Mouse (Mus musculus): ENCODE data around the gene Zfp462. TPM values are rescaled to one million over a fixed set of nuclear protein-coding genes. Genes with fewer than 3 reads are reported as not detected.

The Zfp462 gene
- total and polyA plus RNA-seq, 2 experiments from 2014 or later: 1.1 to 6.6 TPM

DNA sequence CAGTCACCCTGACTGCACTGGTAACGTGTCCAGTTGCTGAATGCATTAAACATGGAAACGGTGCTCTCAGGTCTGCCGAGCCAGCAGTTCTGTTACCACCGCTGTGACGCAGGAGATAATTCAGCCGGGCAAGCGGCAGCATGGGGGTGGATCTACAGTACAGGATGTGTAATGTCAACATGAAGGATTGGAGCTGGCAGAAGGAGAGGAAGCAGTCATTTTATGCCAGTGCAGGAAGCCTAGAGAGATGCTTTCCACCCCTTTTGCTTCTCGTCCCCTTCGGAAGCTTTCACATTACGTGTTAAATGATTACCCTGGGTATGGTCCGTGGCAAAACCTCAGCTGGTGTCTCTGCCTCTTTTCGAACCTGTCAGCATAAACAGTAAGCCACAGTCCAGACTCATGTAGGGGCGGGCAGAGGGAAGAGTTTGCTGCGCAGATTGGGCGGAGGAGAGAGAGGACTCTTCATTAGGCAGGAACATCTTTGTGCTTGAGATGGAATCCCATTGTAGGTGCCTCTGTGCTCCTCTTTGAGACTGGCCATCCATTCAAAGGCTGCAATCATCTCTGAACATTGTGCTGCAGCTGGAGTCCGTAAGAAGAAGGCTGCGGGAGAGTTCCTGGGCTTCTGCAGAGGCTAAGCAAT, 21.4 kb downstream of the Zfp462 start:
- ATAC-seq (ENCODE audit: insufficient read depth, low read depth): peak; percentile 72
- 19% methylated on average over 17 of the region's 17 CpGs for WGBS
- H3K9me3 ChIP-seq (replicated peaks; ENCODE audit: control insufficient read depth, low read length): no peaks in the 10 kb centered on the region
- peak overlapping the region; percentile 35 for H3K27ac ChIP-seq (ENCODE audit: low read depth)
- peak overlapping the region; percentile 55 for H3K4me2 ChIP-seq (ENCODE audit: low read depth, low read length)
- H3K4me3 ChIP-seq (ENCODE audit: low read depth, low read length): peak overlapping the region; percentile 12
- TF ChIP-seq CTCF (IDR thresholded peaks at IDR 0.05; ENCODE audit: low read depth) (no peak), EP300 (IDR thresholded peaks at IDR 0.05; ENCODE audit: low read depth) (no peak)
- H3K9ac ChIP-seq (replicated peaks; ENCODE audit: low read depth, low read length): no peak overlapping the region
- peaks cover 34% of the 10 kb centered on the region for H3K4me1 ChIP-seq (ENCODE audit: control insufficient read depth, insufficient read depth)
- peak; percentile 84 for DNase-seq (ENCODE audit: low spot score)
- no peaks in the 10 kb centered on the region for H3K27me3 ChIP-seq (ENCODE audit: control insufficient read depth, insufficient read depth, low read length)
- no peaks in the 10 kb centered on the region for H3K36me3 ChIP-seq (replicated peaks; ENCODE audit: control insufficient read depth, insufficient read depth, low read length)

DNA sequence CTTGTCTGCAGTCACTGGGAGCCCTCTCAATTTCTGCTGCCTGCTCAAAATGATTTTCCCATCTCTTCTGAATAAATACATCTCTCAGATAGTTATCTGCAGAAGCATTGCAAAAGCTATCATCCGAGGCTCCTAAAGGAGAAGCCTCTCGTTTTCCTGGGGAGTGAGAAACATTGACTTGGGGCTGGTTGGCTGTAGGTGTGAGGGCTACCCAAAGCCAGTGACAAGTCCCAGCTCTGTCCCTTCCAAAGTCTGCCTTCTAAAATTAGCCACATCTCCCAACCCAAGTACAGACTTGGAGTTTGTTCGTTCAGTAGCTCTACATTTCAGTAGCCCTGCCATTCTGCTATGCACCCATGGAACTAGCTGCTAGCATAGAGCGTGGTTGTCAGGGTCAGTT, 22.3 kb downstream of the Zfp462 start:
- WGBS: 30% methylated on average over 4 of the region's 4 CpGs
- peak overlapping the region; percentile 35 for H3K27ac ChIP-seq (ENCODE audit: low read depth)
- H3K9ac ChIP-seq (replicated peaks; ENCODE audit: low read depth, low read length): no peak overlapping the region
- DNase-seq (ENCODE audit: low spot score) (peak; percentile 17), ATAC-seq (ENCODE audit: insufficient read depth, low read depth) (no peak)
- TF ChIP-seq CTCF (IDR thresholded peaks at IDR 0.05; ENCODE audit: low read depth): no peak
- no peak for TF ChIP-seq EP300 (IDR thresholded peaks at IDR 0.05; ENCODE audit: low read depth)
- H3K27me3 ChIP-seq (ENCODE audit: control insufficient read depth, insufficient read depth, low read length): no peaks in the 10 kb centered on the region
- no peaks in the 10 kb centered on the region for H3K9me3 ChIP-seq (replicated peaks; ENCODE audit: control insufficient read depth, low read length)
- no peaks in the 10 kb centered on the region for H3K36me3 ChIP-seq (replicated peaks; ENCODE audit: control insufficient read depth, insufficient read depth, low read length)
- H3K4me3 ChIP-seq (ENCODE audit: low read depth, low read length): no peak overlapping the region
- peaks cover 43% of the 10 kb centered on the region for H3K4me1 ChIP-seq (ENCODE audit: control insufficient read depth, insufficient read depth)
- H3K4me2 ChIP-seq (ENCODE audit: low read depth, low read length): peak overlapping the region; percentile 13; the same call in 1 of the 2 replicates

DNA sequence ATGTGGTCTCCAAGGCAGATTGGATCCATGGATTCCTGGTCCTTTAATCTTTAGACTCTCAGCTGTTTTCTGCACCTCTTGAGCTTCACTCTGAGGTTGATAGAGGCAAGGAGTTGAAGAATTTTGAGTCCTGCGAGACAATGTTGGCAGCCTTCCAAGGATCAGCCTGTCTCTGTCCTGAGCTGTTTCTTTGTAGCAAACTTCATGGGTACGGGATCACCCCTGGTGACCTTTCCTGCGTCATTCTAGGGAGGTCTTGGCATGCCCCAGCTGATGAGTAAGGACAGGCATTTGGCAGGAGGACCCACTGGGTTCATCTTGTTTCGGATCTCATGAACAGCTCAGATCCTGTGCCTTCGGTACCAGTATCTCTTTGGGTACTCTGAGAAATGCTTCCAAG, 22.9 kb downstream of the Zfp462 start:
- H3K9me3 ChIP-seq (replicated peaks; ENCODE audit: control insufficient read depth, low read length): no peaks in the 10 kb centered on the region
- H3K4me1 ChIP-seq (ENCODE audit: control insufficient read depth, insufficient read depth): peaks cover 49% of the 10 kb centered on the region
- no peak overlapping the region for H3K4me3 ChIP-seq (ENCODE audit: low read depth, low read length)
- no peaks in the 10 kb centered on the region for H3K27me3 ChIP-seq (ENCODE audit: control insufficient read depth, insufficient read depth, low read length)
- peak overlapping the region; percentile 13; the same call in 1 of the 2 replicates for H3K4me2 ChIP-seq (ENCODE audit: low read depth, low read length)
- DNase-seq (ENCODE audit: low spot score) (peak; percentile 10), ATAC-seq (ENCODE audit: insufficient read depth, low read depth) (no peak)
- H3K27ac ChIP-seq (ENCODE audit: low read depth): peak overlapping the region; percentile 35
- TF ChIP-seq CTCF (IDR thresholded peaks at IDR 0.05; ENCODE audit: low read depth) (no peak), EP300 (IDR thresholded peaks at IDR 0.05; ENCODE audit: low read depth) (no peak)
- 28% methylated on average over 5 of the region's 5 CpGs for WGBS
- H3K36me3 ChIP-seq (replicated peaks; ENCODE audit: control insufficient read depth, insufficient read depth, low read length): no peaks in the 10 kb centered on the region
- H3K9ac ChIP-seq (replicated peaks; ENCODE audit: low read depth, low read length): no peak overlapping the region

DNA sequence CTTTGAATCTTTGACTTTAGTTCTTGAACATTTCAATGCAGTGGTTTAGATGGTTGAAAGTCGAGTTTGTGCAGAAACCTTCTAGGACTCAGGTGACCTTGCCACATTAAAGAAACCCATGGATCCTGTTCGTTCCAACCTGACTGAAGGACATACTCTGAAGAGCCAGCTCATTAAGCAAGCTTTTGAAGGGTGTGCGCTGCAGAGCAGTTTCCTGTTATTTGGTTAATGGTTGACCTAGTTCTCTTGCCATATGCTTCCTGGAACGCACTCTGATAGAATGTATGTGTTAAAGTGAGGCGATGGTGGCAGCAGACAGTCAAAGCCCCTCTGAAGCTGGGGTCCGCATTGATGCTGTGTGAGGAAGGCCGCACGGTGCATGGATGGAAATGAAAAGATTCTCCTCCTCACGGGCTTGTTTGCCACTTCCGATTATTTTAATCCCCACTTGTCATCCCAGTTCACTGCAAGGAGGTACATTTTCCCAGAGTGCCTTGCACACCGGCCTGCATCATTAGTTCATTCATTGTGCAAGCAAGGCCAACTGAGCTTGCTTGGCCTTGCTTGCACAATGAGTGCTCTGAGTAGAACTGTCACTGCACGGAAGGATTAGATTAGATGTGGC, 24.9 kb downstream of the Zfp462 start:
- Histone ChIP-seq H3K27me3 (ENCODE audit: control insufficient read depth, insufficient read depth, low read length) (no peaks in the 10 kb centered on the region), H3K4me1 (ENCODE audit: control insufficient read depth, insufficient read depth) (peaks cover 50% of the 10 kb centered on the region), H3K36me3 (replicated peaks; ENCODE audit: control insufficient read depth, insufficient read depth, low read length) (no peaks in the 10 kb centered on the region), H3K4me2 (ENCODE audit: low read depth, low read length) (no peak overlapping the region), H3K27ac (ENCODE audit: low read depth) (no peak overlapping the region), H3K9ac (replicated peaks; ENCODE audit: low read depth, low read length) (no peak overlapping the region), H3K9me3 (replicated peaks; ENCODE audit: control insufficient read depth, low read length) (no peaks in the 10 kb centered on the region), H3K4me3 (ENCODE audit: low read depth, low read length) (no peak overlapping the region)
- peak; percentile 1 for DNase-seq (ENCODE audit: low spot score)
- no peak for ATAC-seq (ENCODE audit: insufficient read depth, low read depth)
- TF ChIP-seq EP300 (IDR thresholded peaks at IDR 0.05; ENCODE audit: low read depth): no peak
- no peak for TF ChIP-seq CTCF (IDR thresholded peaks at IDR 0.05; ENCODE audit: low read depth)
- 86% methylated on average over 12 of the region's 12 CpGs for WGBS

- TF ChIP-seq CTCF (IDR thresholded peaks at IDR 0.05; ENCODE audit: low read depth) (no peak), EP300 (IDR thresholded peaks at IDR 0.05; ENCODE audit: low read depth) (no peak)
- no peaks in the 10 kb centered on the region for H3K9me3 ChIP-seq (replicated peaks; ENCODE audit: control insufficient read depth, low read length)
- H3K4me2 ChIP-seq (ENCODE audit: low read depth, low read length): no peak overlapping the region
- H3K9ac ChIP-seq (replicated peaks; ENCODE audit: low read depth, low read length): no peak overlapping the region
- peaks cover 35% of the 10 kb centered on the region for H3K4me1 ChIP-seq (ENCODE audit: control insufficient read depth, insufficient read depth)
- no peaks in the 10 kb centered on the region for H3K27me3 ChIP-seq (ENCODE audit: control insufficient read depth, insufficient read depth, low read length)
- no peak overlapping the region; the same call in 1 of the 2 replicates for H3K27ac ChIP-seq (ENCODE audit: low read depth)
- ATAC-seq (ENCODE audit: insufficient read depth, low read depth): no peak
- H3K36me3 ChIP-seq (replicated peaks; ENCODE audit: control insufficient read depth, insufficient read depth, low read length): no peaks in the 10 kb centered on the region
- H3K4me3 ChIP-seq (ENCODE audit: low read depth, low read length): no peak overlapping the region
- peak; percentile 18 for DNase-seq (ENCODE audit: low spot score)
- WGBS: 73% methylated on average over 3 of the region's 3 CpGs
Observed at GRCm38 (mm10) chr4:54971386-54971785, 26.5 kb downstream of the Zfp462 start.
